Mouse (Mus musculus): ENCODE data around the gene Mpv17. TPM values are rescaled to one million over a fixed set of nuclear protein-coding genes. Genes with fewer than 3 reads are reported as not detected.

Mpv17 gene
- polyA plus RNA-seq, 1 experiment from 2014 or later, result 54.0 TPM

GRCm38 (mm10) chr5:31179766-31180630 lies 25.9 kb upstream of the Mpv17 start, which contains the start of the genes Gm29609 and Gtf3c2:
TSS of gene Gm29609 (minus strand) at chr5:31179911.
TSS of gene Gtf3c2 (minus strand) at chr5:31180144.
- peak within 1 kb of the TSS; percentile 95 for H3K27ac ChIP-seq (replicated peaks)
- ATAC-seq (ENCODE audit: low FRiP score, low read depth), result peak; percentile 98
- peak within 1 kb of the TSS; percentile 90 for H3K4me3 ChIP-seq
- H3K9ac ChIP-seq, result peak within 1 kb of the TSS; percentile 81
- no peaks in the 10 kb centered on the region for H3K9me3 ChIP-seq
- under 1% methylated on average over 59 of the region's 59 CpGs for WGBS
- H3K4me1 ChIP-seq (replicated peaks), result peaks cover 31% of the 10 kb centered on the region
- H3K27me3 ChIP-seq, result no peaks in the 10 kb centered on the region
- peaks cover 4% of the 10 kb centered on the region for H3K36me3 ChIP-seq
- peak within 1 kb of the TSS; percentile 88 for H3K4me2 ChIP-seq

GRCm38 (mm10) chr5:31179301-31179765 lies 25.3 kb upstream of the Mpv17 start:
- Histone ChIP-seq H3K9ac (peak overlapping the region; percentile 81), H3K4me1 (replicated peaks) (peaks cover 31% of the 10 kb centered on the region), H3K4me3 (peak overlapping the region; percentile 90), H3K9me3 (no peaks in the 10 kb centered on the region), H3K36me3 (peaks cover 9% of the 10 kb centered on the region), H3K4me2 (peak overlapping the region; percentile 88), H3K27me3 (no peaks in the 10 kb centered on the region), H3K27ac (replicated peaks) (peak overlapping the region; percentile 95)
- ATAC-seq (ENCODE audit: low FRiP score, low read depth), result peak; percentile 79
- 0% methylated on average over 25 of the region's 25 CpGs for WGBS

- Histone ChIP-seq H3K36me3 (peaks cover 92% of the 10 kb centered on the region), H3K9me3 (no peaks in the 10 kb centered on the region), H3K4me2 (no peak overlapping the region), H3K27ac (replicated peaks) (no peak overlapping the region), H3K9ac (no peak overlapping the region), H3K27me3 (no peaks in the 10 kb centered on the region), H3K4me1 (replicated peaks) (no peaks in the 10 kb centered on the region), H3K4me3 (no peak overlapping the region)
- WGBS, result 91% methylated on average over 4 of the region's 4 CpGs
- ATAC-seq (ENCODE audit: low FRiP score, low read depth), result no peak
These were observed 14.6 kb upstream of the Mpv17 start for GRCm38 (mm10) chr5:31168630-31169029.

- Histone ChIP-seq H3K9me3 (no peaks in the 10 kb centered on the region), H3K36me3 (peaks cover 89% of the 10 kb centered on the region), H3K27ac (replicated peaks) (no peak overlapping the region), H3K27me3 (no peaks in the 10 kb centered on the region), H3K4me2 (no peak overlapping the region), H3K4me1 (replicated peaks) (no peaks in the 10 kb centered on the region), H3K9ac (no peak overlapping the region), H3K4me3 (no peak overlapping the region)
- 87% methylated on average over 1 of the region's 1 CpGs for WGBS
- ATAC-seq (ENCODE audit: low FRiP score, low read depth), result no peak
These were observed 10.8 kb upstream of the Mpv17 start for GRCm38 (mm10) chr5:31164878-31165277.

- H3K4me2 ChIP-seq, result no peak overlapping the region
- H3K4me3 ChIP-seq, result no peak overlapping the region
- no peaks in the 10 kb centered on the region for H3K27me3 ChIP-seq
- H3K36me3 ChIP-seq, result peaks cover 90% of the 10 kb centered on the region
- no peak for ATAC-seq (ENCODE audit: low FRiP score, low read depth)
- H3K4me1 ChIP-seq (replicated peaks), result no peaks in the 10 kb centered on the region
- no peak overlapping the region for H3K27ac ChIP-seq (replicated peaks)
- no peak overlapping the region for H3K9ac ChIP-seq
- H3K9me3 ChIP-seq, result no peaks in the 10 kb centered on the region
These were observed 8.4 kb upstream of the Mpv17 start for GRCm38 (mm10) chr5:31162462-31162861.

- Histone ChIP-seq H3K4me1 (replicated peaks) (peaks cover 16% of the 10 kb centered on the region), H3K9ac (peak overlapping the region; percentile 70), H3K9me3 (no peaks in the 10 kb centered on the region), H3K27me3 (no peaks in the 10 kb centered on the region), H3K27ac (replicated peaks) (peak overlapping the region; percentile 70), H3K36me3 (peaks cover 26% of the 10 kb centered on the region), H3K4me3 (peak overlapping the region; percentile 68), H3K4me2 (peak overlapping the region; percentile 66)
- ATAC-seq (ENCODE audit: low FRiP score, low read depth), result peak; percentile 48
- 45% methylated on average over 6 of the region's 6 CpGs for WGBS
These were observed 417 bp downstream of the Mpv17 start for GRCm38 (mm10) chr5:31153516-31154151.

GRCm38 (mm10) chr5:31151746-31152145 lies 2.3 kb downstream of the Mpv17 start:
- Histone ChIP-seq H3K4me1 (replicated peaks) (peaks cover 16% of the 10 kb centered on the region), H3K9me3 (no peaks in the 10 kb centered on the region), H3K4me2 (no peak overlapping the region), H3K9ac (no peak overlapping the region), H3K27me3 (no peaks in the 10 kb centered on the region), H3K36me3 (peaks cover 7% of the 10 kb centered on the region), H3K4me3 (no peak overlapping the region), H3K27ac (replicated peaks) (no peak overlapping the region)
- WGBS, result 95% methylated on average over 3 of the region's 3 CpGs
- no peak for ATAC-seq (ENCODE audit: low FRiP score, low read depth)

- 92% methylated on average over 4 of the region's 4 CpGs for WGBS
- Histone ChIP-seq H3K4me2 (no peak overlapping the region), H3K36me3 (no peaks in the 10 kb centered on the region)
These were observed 4.3 kb downstream of the Mpv17 start for GRCm38 (mm10) chr5:31149781-31150180.

GRCm38 (mm10) chr5:31138968-31139425 lies 15.1 kb downstream of the Mpv17 start:
- H3K9me3 ChIP-seq, result no peaks in the 10 kb centered on the region
- 14% methylated on average over 9 of the region's 9 CpGs for WGBS
- no peak overlapping the region for H3K27ac ChIP-seq (replicated peaks)
- H3K4me3 ChIP-seq, result peak overlapping the region; percentile 39; the same call in 1 of the 2 replicates
- 0 out of 2 replicates have a peak, but pooled peaks have one; percentile 24 for ATAC-seq (ENCODE audit: low FRiP score, low read depth)
- peak overlapping the region; percentile 61; the same call in 1 of the 2 replicates for H3K4me2 ChIP-seq
- H3K36me3 ChIP-seq, result peaks cover 9% of the 10 kb centered on the region; the same call in 1 of the 2 replicates
- peaks cover 25% of the 10 kb centered on the region for H3K4me1 ChIP-seq (replicated peaks)
- peaks cover 58% of the 10 kb centered on the region for H3K27me3 ChIP-seq
- H3K9ac ChIP-seq, result no peak overlapping the region

More at GRCm38 (mm10) chr5:31149781-31150180, 4.3 kb downstream of the Mpv17 start:
- Histone ChIP-seq H3K4me1 (replicated peaks) (peaks cover 12% of the 10 kb centered on the region), H3K9me3 (no peaks in the 10 kb centered on the region), H3K9ac (no peak overlapping the region), H3K4me3 (no peak overlapping the region), H3K27me3 (no peaks in the 10 kb centered on the region), H3K27ac (replicated peaks) (no peak overlapping the region)
- ATAC-seq (ENCODE audit: low FRiP score, low read depth), result no peak

GRCm38 (mm10) chr5:31138241-31138967 lies 15.6 kb downstream of the Mpv17 start, which contains the start of gene Ucn:
TSS of gene Ucn (minus strand) at chr5:31138829.
- peak within 1 kb of the TSS; percentile 39 for H3K4me3 ChIP-seq
- no peak within 1 kb of the TSS for H3K27ac ChIP-seq (replicated peaks)
- H3K4me2 ChIP-seq, result peak within 1 kb of the TSS; percentile 61
- no peaks in the 10 kb centered on the region for H3K9me3 ChIP-seq
- H3K4me1 ChIP-seq (replicated peaks), result peaks cover 25% of the 10 kb centered on the region
- 0 out of 2 replicates have a peak, but pooled peaks have one; percentile 20 for ATAC-seq (ENCODE audit: low FRiP score, low read depth)
- H3K27me3 ChIP-seq, result peaks cover 62% of the 10 kb centered on the region
- H3K36me3 ChIP-seq, result 0 out of 2 replicates have a peak, but pooled peaks cover 7% of the 10 kb centered on the region
- H3K9ac ChIP-seq, result peak within 1 kb of the TSS; percentile 17
- WGBS, result 2% methylated on average over 49 of the region's 52 CpGs

- H3K27me3 ChIP-seq, result peaks cover 62% of the 10 kb centered on the region
- H3K9ac ChIP-seq, result peak overlapping the region; percentile 17; the same call in 1 of the 2 replicates
- H3K36me3 ChIP-seq, result 0 out of 2 replicates have a peak, but pooled peaks cover 7% of the 10 kb centered on the region
- H3K27ac ChIP-seq (replicated peaks), result no peak overlapping the region
- peaks cover 25% of the 10 kb centered on the region for H3K4me1 ChIP-seq (replicated peaks)
- 1% methylated on average over 13 of the region's 13 CpGs for WGBS
- ATAC-seq (ENCODE audit: low FRiP score, low read depth), result no peak
- H3K9me3 ChIP-seq, result no peaks in the 10 kb centered on the region
- H3K4me3 ChIP-seq, result peak overlapping the region; percentile 39
- H3K4me2 ChIP-seq, result peak overlapping the region; percentile 61
These were observed 16.4 kb downstream of the Mpv17 start for GRCm38 (mm10) chr5:31137658-31138057.

All from hindbrain, embryonic 15.5 days (tissue).